Mouse (Mus musculus) bone marrow macrophage, adult 2 months (primary cell): ENCODE data around the gene Gm10643.

Experiments
- CTCF ChIP-seq: IDR thresholded peaks from 2 replicates; pipeline ENCODE4 v1.5.1; 2012; ENCODE audit warnings: low read depth, mild to moderate bottlenecking, low read length, moderate library complexity
- POLR2A ChIP-seq: IDR thresholded peaks from 2 replicates; pipeline ENCODE4 v1.6.1; 2012; ENCODE audit warnings: mild to moderate bottlenecking, low read depth, low read length, borderline replicate concordance

DNA sequence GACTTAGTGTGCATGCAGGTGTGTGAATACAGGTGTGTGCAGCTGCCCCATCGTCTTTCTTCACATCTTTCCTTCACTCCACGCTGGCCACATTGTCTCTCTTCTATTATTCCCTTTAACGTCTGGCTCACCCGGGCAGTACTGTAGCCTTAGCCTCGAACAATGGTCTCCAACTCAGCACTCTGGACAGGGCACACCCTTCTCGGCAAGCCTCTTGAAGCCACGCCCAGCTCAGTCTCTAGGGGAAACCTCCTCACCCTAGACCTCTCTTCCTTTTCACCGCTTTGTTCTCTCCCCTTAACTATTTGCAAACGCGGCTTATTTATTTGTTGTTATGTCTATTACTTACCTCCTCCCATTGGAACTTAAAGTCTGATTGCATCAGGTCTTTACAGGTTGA is 37.5 kb downstream of the Gm10643 start:
- TF ChIP-seq POLR2A, result no peak
- no peak for TF ChIP-seq CTCF
